Mouse (Mus musculus) testis, adult 2 months (tissue): ENCODE data around the gene Ulk4. TPM values are rescaled to one million over a fixed set of nuclear protein-coding genes. Genes with fewer than 3 reads are reported as not detected.

Source experiments
- H3K27ac ChIP-seq: fragments of 200-500 bp; 2 replicates; pipeline ENCODE4 v1.5.1; 2012; ENCODE audit warnings: low read depth, low read length; ENCODE audit not compliant: control insufficient read depth, insufficient read depth
- H3K27me3 ChIP-seq: fragments of 200-500 bp; 2 replicates; pipeline ENCODE4 v1.6.1; 2012; ENCODE audit warnings: mild to moderate bottlenecking, low read length, moderate library complexity; ENCODE audit not compliant: control insufficient read depth, insufficient read depth
- H3K36me3 ChIP-seq: fragments of 200-500 bp; 2 replicates; pipeline ENCODE4 v1.6.1; 2012; ENCODE audit warnings: mild to moderate bottlenecking, low read length; ENCODE audit not compliant: control insufficient read depth, insufficient read depth
- H3K4me1 ChIP-seq: fragments of 200-500 bp; 2 replicates; pipeline ENCODE4 v1.6.1; 2012; ENCODE audit warnings: low read length; ENCODE audit not compliant: control insufficient read depth, insufficient read depth
- H3K4me3 ChIP-seq: fragments of 200-500 bp; 2 replicates; pipeline ENCODE4 v1.5.1; 2012; ENCODE audit warnings: low read depth, mild to moderate bottlenecking, low read length, moderate library complexity, mixed read lengths; ENCODE audit not compliant: control insufficient read depth
- CTCF ChIP-seq: fragments of 200-500 bp; IDR thresholded peaks from 2 replicates; pipeline ENCODE4 v1.5.1; 2012; ENCODE audit warnings: low read depth, mild to moderate bottlenecking, inconsistent platforms, low read length, moderate library complexity; ENCODE audit not compliant: control insufficient read depth, insufficient read depth, insufficient replicate concordance
- POLR2A ChIP-seq: fragments of 200-500 bp; IDR thresholded peaks from 2 replicates; pipeline ENCODE4 v1.6.1; 2012; ENCODE audit warnings: low read depth, mild to moderate bottlenecking, inconsistent platforms, low read length, moderate library complexity; ENCODE audit not compliant: control insufficient read depth
- polyA plus RNA-seq: library from polyadenylated mRNA; depleted of rRNA; stranded (reverse); fragments of >200 nt; gene quantifications from 2 replicates; pipeline ENCODE4 v1.2.3, GENCODE M21; 2012

The Ulk4 gene
- polyA plus RNA-seq, 1 experiment, result 291 TPM

DNA sequence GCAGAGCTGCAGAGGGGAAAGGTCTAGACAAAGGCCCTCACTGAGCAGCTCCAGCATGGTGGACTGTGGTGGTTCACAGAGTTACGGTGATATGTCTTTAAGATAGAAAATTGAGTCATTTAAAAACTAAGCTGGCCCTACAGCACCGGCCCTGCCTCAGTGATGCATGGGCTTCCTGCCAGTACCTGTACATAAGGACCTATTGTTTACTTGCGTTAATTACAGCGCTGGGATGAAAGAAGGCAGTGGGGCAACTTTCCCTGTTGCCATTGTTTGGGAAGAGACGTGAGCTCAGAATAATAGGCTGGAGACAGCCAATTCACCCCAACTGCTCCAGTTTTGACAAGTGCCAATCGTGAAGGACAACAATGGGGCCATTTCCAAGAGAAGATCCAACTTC is 344.6 kb downstream of the Ulk4 start:
- TF ChIP-seq CTCF, result no peak
- no peak for TF ChIP-seq POLR2A
- no peaks in the 10 kb centered on the region for H3K27me3 ChIP-seq
- H3K36me3 ChIP-seq, result no peaks in the 10 kb centered on the region
- H3K27ac ChIP-seq, result no peak overlapping the region
- peaks cover 15% of the 10 kb centered on the region for H3K4me1 ChIP-seq
- peak overlapping the region; percentile 86 for H3K4me3 ChIP-seq

DNA sequence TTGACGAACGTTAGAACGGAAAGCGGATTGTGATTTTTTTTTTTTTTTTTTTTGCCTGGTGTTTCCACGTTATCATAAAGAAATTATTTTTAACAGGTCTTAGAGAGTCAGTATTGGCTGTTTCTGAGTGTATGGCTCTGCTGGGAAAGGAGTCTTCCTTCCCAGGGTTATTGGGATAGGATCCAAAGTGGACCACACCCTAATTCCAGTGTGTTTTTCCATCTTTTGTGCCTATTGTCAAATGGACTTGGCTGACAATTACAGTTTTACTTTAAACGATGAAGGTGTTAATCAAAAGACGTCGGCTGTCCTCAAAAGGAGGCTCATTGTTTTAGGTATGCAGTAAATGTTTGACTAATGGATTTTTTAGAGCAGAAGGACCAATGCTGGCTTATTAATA is 346.2 kb downstream of the Ulk4 start:
- no peak overlapping the region for H3K27ac ChIP-seq
- TF ChIP-seq CTCF (no peak), POLR2A (no peak)
- no peaks in the 10 kb centered on the region for H3K27me3 ChIP-seq
- peak overlapping the region; percentile 82; the same call in 1 of the 2 replicates for H3K4me3 ChIP-seq
- no peaks in the 10 kb centered on the region for H3K36me3 ChIP-seq
- peaks cover 13% of the 10 kb centered on the region for H3K4me1 ChIP-seq

DNA sequence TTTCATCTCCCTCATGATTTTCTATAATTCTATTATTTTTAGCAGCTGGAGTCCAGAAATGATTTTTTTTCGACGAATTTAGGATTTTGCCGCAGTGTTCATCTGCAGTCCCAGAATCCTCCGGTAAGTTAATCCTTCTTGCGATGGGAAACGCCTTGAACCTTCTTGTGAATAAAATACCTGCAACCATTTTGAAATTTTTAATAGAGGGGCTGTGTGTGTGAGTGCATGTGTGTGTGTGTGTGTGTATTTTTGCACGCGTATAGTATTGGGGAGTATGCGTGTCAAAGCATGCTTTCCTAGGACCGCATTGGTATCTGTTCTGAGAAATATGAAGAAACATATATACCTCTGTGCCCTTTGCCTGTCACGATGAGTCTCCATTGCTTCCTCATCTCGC is 347.0 kb downstream of the Ulk4 start:
- Histone ChIP-seq H3K27ac (peak overlapping the region; percentile 77; the same call in 1 of the 2 replicates), H3K4me1 (peaks cover 8% of the 10 kb centered on the region), H3K4me3 (peak overlapping the region; percentile 82), H3K36me3 (no peaks in the 10 kb centered on the region), H3K27me3 (no peaks in the 10 kb centered on the region)
- TF ChIP-seq CTCF, result no peak
- no peak for TF ChIP-seq POLR2A

DNA sequence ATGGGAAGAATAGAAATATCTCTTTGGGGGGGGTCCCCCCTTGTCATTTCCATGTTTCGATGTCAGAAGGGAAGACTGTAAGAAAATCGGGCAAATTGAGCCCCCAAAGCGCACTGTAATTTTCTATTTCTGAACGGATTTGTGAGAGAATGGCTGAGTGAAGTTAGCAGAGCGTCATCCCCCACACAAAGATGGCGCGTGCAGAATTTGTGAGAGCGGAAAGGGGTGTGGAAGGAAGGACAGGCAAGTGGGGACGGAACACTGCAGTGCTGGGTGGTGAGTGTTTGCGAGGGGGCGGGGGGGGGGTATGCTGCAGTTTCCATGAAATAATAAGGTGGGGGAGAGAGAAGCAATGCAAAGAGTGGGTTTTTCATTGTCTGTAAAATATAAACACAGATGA is 347.9 kb downstream of the Ulk4 start, which contains the start of gene Ctnnb1:
Ctnnb1 (plus strand) TSS at position 136 of the 400 bp plus-strand sequence.
- no peak for TF ChIP-seq POLR2A
- no peak for TF ChIP-seq CTCF
- H3K36me3 ChIP-seq, result no peaks in the 10 kb centered on the region
- H3K27ac ChIP-seq, result no peak within 1 kb of the TSS
- no peaks in the 10 kb centered on the region for H3K27me3 ChIP-seq
- H3K4me3 ChIP-seq, result peak within 1 kb of the TSS; percentile 82; the same call in 1 of the 2 replicates
- peaks cover 6% of the 10 kb centered on the region for H3K4me1 ChIP-seq

DNA sequence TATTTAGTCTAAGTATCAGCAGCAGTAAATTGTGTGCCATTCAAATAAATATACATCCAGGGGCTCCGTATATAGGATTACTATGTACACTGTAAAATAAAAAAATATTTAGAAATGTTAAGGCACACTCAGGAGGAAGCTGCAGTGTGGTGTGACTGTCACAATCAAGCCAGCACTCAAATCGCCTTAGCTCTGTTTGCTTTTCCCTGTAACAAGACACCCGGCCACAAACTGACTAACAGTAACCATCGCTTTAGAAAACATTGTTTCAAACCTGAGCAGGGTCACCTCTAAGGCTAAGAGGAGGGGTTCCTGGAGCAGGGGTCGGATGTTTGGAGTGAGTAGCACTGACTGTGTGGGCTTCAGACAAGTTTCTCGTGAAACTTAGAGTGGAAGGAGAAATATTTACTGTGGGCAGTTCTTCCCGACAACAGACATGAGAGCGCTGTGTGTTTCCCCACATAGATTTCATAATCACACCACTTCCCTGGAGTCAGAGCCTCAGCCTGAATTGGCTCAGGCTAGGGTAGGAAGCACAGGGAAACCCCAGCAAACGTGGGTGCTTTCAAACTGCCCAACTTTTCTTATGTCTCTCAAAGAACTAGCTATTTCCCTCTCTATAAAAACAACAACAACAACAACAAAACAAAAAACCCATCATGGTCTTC is 349.9 kb downstream of the Ulk4 start:
- Histone ChIP-seq H3K27ac (no peak overlapping the region), H3K4me1 (peaks cover 9% of the 10 kb centered on the region), H3K36me3 (no peaks in the 10 kb centered on the region), H3K27me3 (no peaks in the 10 kb centered on the region), H3K4me3 (no peak overlapping the region)
- TF ChIP-seq POLR2A (no peak), CTCF (no peak)

DNA sequence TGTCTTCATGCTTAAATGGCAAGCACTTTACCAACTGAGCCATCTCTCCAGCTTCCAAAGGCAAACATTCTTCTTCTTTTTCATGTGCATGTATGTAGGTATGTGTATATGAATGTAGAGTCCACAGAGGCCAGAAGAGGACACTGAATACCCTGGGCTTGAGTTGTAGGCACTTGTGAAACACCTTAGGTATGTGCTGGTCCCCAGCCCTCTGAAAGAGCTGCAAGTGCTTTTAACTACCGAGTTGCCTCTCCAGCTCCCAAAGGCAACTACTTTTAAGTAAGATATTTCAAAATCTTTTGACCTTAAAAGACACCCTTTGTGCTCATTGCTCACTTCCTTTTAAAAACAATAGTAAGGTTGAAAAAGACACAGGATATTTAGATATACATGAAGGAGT is 350.9 kb downstream of the Ulk4 start:
- no peaks in the 10 kb centered on the region for H3K36me3 ChIP-seq
- H3K4me1 ChIP-seq, result peaks cover 9% of the 10 kb centered on the region
- TF ChIP-seq CTCF (no peak), POLR2A (no peak)

DNA sequence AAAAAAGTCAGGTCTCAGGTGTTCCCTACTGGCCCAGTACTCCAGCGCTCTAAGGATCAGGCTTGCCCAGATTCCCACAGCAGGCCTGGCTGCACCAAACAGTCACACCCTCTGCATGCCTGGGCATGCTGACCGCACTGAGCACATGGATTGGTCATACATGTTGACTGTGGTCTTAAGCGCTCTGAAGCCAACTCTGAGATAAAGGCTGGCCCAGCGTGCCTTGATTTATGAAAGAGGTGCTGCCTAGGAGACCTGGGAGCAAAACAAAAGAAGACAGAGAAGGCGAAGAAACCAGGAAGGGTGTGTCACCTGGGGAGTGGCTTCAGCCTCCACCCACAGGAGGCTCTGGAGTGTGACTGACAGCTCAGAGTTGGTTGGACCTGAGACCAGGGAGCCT is 357.9 kb downstream of the Ulk4 start:
- Histone ChIP-seq H3K36me3 (no peaks in the 10 kb centered on the region), H3K4me1 (peaks cover 13% of the 10 kb centered on the region), H3K4me3 (no peak overlapping the region), H3K27ac (no peak overlapping the region), H3K27me3 (no peaks in the 10 kb centered on the region)
- no peak for TF ChIP-seq POLR2A
- TF ChIP-seq CTCF, result no peak

More for the DNA sequence above, 350.9 kb downstream of the Ulk4 start:
- Histone ChIP-seq H3K27ac (no peak overlapping the region), H3K4me3 (no peak overlapping the region), H3K27me3 (no peaks in the 10 kb centered on the region)

DNA sequence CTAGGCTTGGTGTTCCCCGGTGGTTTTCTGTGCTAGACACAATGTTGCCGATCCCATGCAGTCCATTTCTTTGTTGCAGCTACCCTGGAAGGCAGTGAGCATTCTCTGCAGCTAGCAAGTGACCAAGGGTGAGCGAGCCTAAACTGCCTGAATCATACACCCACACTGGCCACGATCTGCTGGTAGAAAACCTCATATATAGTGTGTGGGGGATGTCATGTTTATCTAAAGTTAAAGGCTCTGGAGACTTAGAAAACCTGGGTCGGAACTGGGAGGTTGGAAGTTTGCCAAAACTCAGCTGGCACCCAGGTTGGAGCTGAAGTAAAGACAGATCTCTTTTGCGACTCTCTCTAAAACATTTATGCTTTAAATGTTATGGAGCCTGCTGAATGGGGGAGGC is 358.4 kb downstream of the Ulk4 start:
- H3K36me3 ChIP-seq, result no peaks in the 10 kb centered on the region
- peaks cover 13% of the 10 kb centered on the region for H3K4me1 ChIP-seq
- TF ChIP-seq CTCF, result no peak
- H3K27me3 ChIP-seq, result no peaks in the 10 kb centered on the region
- no peak overlapping the region for H3K4me3 ChIP-seq
- H3K27ac ChIP-seq, result no peak overlapping the region
